Mouse (Mus musculus) heart, postnatal 36 days (tissue): ENCODE measurements around the gene Lrmda. TPM values are rescaled to one million over a fixed set of nuclear protein-coding genes. Genes with fewer than 3 reads are reported as not detected.

ENCODE experiments used
- DNase-seq, 2 experiments: peaks; one replicate each; pipeline ENCODE4 v3.0.0; 2021 to 2022
- intact Hi-C: fragments of 180-260 bp; cut with DNase I; formaldehyde crosslinking; loops from one replicate; pipeline ENCODE4 v1.15.1; 2025
- total RNA-seq, 2 experiments: library from RNA; stranded (reverse); gene quantifications; 2 replicates each; pipeline ENCODE4 v1.2.3; 2021

The Lrmda gene
- total RNA-seq, 2 experiments from 2014 or later: 1.1 to 1.7 TPM

DNA sequence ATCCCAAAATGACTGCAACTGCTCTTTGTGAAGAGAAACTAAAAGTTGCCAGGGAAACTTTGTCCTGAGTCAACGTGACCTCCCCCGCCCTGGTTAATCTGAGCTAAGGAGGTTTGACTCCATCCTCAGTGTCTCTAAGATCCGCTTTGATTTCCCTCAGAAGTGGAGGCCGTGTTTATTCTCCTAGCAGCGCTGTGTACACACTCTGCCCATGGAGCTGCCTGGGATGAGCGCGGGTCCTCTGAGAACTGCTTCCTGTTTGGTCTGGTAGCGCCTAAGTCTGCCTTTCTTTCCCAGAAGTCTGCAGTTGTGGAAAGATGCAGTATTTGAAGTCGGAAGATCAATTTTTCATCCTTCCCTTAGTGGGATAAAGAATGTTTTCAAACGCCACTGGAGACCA, 268.7 kb downstream of the Lrmda start:
- intact Hi-C loops: no loop called here
- no peak for DNase-seq

DNA sequence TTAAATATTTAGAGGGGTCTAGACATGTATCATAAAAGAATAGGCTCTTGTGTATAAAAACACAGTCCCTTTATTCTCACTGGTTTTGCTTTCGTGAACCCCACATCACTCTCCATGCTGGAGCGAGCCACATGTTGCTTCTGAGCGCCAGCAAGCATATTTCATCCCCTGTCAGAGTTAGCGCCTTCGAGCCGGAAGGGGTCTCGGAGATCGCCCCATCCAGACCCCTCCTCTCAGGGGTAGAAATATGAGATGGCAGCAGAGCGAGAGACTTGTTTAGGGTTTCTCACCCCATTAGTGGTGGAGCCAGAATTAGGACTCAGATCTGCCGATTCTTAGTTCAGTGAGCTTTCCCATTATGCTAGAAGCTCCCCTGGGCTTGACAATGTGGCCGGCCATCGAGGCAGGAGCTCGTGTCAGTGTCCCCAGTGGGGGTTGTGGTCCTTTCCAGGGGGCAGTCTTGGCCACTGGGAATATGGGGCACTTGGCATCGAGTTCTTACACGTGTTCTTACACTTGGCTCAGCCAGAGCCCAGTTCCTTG, 269.9 kb downstream of the Lrmda start:
- intact Hi-C loops: no loop called here
- no peak for DNase-seq

DNA sequence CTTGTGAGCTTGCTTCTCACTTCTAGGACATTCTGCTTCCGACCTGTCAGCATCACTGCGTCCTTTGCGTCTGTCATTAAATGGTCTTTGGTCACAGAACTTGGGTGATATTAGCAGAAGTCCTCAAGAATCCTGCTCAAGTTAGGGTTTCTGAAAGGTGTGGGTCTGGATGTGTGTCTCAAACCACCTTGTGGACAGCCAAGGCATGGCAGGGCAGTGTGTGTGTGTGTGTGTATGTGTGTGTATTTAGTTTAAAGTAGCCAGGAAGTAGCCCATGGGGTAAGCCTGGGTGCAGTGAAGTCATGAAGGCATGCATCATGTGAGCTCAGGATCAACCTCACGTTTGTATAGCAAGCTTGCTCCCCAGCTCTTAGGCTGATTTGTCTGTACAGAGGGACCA, 274.9 kb downstream of the Lrmda start:
- DNase-seq: no peak
- intact Hi-C loops: no loop called here

DNA sequence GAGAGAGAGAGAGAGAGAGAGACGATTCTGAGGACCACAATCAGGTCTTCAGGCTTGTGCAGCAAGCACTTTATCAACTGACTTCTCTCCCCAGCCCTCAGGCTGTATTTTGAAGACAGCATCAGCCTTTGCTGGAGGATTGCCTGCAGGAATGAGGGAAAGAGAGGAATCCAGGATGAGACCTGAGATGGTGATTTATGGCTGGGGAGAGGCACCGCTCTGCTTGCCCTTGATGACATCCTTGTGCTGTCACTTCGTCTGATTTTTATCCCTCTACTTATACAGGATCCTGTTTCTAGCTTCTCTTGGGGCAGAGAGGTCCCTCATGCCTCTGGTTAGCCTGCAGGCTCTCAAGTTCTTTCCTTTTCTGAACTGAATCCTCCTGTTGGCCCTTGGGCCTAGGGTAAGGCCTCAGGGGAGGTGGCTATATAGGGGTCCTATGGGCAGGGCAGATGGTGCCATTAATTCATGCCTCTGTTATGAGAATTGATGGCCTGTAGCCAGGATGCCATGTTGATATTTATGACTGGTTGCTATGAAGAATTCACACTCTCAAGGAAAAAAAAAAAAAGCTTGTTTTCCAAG, 277.2 kb downstream of the Lrmda start:
- intact Hi-C loops: no loop called here
- no peak for DNase-seq

DNA sequence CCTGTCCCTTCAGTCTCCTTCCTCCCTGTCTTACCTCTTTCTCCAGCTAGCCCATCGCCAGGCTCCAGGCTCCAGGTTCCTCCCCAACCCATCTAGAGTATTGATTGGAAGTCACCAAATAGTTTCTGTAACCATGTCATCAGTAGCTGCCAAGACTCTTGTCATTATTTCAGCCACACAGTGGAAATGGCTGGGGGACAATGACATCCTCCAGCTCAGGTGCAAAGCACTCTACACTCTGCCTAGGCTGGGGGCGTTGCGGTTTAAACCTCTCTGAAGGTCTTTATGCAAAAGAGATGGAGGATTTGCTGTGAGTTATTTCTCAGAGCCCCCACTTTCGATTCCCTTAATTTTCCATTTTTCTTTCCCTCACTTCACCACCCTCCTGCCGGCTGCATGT, 287.2 kb downstream of the Lrmda start:
- DNase-seq: no peak
- intact Hi-C loops: no loop called here

DNA sequence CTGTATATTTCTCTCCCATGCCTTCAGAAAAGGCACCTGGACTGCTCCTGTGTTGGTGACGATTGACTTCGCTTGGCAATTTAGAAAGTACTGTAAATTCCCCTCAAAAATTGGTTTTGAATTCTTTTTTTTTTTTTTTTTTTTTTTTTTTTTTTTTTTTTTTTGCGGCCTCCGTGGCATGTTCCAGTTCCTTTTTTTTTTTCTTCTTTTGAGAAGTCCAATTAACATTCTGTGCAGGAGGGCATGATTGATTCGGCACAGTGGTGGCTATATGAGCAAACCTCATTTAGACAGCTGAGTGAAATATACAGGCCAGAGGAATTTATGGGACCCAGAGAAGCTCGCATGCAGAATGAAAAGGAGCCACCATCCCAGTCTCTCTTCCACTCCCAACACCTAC, 288.5 kb downstream of the Lrmda start:
- intact Hi-C loops: no loop called here
- DNase-seq: no peak

DNA sequence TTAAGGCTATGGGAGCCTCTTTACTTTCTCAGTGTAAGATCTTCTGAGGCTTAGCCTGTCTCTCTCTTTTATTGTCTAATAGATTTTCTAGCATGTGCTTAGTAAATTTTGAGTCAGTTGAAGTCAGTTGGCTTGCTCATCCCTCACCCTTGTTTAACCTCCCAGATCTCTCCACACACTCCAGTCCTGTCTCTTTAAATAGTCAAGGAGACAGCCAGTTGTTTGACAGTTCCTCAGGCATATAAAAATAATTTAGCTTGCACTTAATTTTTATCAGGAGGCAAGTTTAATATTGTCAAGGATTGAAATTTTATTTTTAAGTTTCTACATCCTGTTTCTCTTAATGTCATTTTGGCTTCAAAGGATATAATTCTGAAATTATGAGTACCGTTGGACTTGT, 303.5 kb downstream of the Lrmda start:
- intact Hi-C loops: loop anchor here (10.0 kb wide), 1 partner anchor 338 kb away; the partner anchor contains the start of gene Zfp503
- no peak for DNase-seq

DNA sequence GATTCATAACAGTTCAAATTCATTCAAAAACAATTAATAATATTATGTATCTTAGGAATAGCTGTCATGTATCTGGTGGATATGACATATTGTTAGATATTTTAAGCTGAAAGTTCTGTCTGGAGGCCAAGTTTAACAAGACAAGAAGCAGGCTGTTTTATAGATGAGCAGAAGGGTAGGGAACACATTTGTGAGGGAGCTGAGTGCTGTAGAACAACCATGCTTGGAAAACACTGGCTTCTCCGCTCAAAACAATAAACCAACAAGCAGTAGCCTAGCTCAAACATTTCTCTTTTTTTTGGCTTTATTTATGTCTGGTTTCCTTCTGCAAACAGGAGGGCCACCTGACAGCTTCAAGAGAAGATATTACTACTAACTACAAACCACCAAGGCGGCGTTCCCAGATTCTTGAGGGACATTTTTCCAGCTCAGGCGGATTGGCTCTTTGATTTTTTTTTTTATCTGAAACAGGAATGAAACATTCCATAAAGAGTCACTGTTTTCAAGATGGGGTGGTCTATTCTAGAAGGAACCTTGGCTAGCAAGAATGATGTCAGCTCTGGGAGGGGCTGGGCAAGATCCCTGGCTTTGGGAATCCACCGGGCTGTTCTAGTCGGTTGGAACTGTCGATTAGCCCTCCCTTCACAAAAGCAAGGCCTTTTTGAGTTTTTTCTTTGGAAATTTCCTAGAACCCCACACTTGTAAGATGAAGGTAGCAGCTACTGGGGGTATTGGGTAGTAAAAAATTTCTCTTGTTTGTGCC, 304.2 kb downstream of the Lrmda start:
- DNase-seq: no peak
- intact Hi-C loops: loop anchor here (10.0 kb wide), 1 partner anchor 339 kb away; the partner anchor contains the start of gene Zfp503

DNA sequence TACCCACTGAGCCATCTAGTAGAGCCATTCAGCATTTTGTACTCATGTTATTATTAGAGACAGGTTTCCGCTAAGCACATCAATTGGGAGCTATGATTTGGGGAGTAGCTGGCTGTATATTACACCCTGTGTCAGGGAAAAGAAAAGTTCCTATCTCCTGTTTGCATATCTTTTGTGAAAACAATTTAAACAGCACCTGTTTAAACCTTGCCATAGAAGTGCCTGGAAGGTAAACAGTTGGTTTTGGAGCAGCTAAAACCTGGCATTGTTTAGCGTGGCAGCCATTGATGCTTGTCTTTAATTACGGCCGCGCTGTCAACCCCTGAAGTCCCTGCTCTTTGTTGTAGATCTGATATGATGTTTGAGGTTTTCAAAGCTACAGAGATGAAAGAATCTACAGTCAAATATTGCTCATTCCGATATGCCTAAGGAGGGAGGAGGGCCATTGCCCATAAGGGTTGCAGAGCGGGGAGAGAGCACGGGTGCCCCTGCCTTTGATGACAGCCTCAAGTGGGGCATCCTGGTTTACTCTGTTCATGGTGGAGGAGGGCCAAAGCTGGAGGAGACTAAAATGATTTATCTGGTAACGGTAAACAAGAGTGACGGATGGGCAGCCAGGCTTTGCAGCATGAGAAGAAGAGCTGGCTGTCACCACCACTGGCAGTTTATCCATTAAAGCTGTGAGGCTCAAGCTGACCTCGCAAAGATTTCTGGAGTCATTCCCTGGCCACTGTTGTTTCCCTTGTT, 306.9 kb downstream of the Lrmda start:
- no peak for DNase-seq
- intact Hi-C loops: loop anchor here (10.0 kb wide), 1 partner anchor 342 kb away; the partner anchor contains the start of gene Zfp503

DNA sequence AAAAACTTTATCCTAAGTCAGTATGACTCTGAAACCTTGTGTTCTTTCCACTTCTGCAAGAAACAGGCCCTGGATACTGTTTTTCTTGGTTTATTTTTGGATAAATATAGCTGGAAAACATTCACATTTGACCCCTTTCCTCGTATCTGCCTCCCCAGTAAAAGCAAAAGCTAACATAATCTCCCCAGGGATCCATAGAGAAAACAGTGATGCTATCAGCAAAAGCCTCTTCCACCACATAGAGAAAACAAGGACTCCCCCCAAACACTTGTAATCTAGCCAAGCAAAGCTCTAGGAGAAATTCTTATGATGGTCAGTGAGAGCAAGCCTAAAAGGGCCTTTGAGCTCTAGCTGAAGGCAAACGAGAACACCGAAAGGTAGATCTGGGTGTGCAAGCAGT, 309.7 kb downstream of the Lrmda start:
- intact Hi-C loops: loop anchor here (10.0 kb wide), 1 partner anchor 344 kb away; the partner anchor contains the start of gene Zfp503
- DNase-seq: no peak

DNA sequence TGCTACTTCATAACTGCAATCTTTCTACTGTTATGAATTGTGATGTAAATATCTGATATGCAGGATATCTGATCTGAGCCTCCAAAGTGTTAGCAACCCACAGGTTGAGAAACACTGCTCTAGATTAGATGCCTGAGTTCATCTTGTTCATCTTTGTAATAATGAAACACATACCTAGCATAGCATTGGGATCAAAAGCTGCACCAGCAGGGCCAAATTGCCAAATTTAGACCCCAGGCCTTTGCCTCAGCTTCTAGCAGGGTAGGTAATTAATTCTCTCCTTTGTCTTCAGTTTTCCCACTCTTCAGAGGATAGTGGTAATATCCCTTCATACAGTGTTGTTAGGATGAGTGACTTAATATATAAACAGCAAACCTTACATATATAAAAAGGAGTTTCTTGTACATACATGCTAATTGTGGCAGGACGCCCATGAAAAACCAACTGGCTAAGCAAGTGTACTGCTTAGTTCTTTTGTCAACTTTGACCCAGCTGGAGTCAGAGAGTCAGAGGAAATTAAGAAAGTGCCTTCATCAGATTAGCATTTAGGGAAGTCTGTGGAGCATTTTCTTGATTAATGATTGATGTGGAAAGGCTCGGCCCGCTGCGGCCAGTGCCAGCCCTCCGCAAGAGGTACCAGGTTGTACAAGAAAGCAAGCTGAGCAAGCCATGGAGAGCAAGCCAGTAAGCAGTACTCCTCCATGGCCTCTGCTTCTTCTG, 315.7 kb downstream of the Lrmda start:
- intact Hi-C loops: no loop called here
- DNase-seq: no peak

DNA sequence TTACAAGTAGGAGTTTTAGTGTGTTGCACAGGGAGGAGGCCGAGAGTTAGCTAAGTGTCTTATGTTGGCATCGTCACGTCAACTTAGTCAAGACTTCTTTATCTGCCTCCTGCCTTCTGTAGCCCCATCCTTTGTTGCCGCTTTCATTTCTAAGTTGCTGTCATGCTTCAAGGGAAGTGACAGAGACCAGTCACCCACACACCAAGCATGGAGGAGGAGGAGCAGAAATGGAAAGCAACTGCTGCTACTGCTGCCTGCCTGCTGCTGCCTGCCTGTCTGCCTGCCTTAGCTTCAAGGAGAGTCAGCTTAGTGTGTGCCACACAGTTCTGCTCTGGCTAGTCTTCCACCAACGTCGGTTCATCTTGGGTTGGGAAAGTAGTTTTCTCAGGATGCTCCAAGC, 319.7 kb downstream of the Lrmda start:
- intact Hi-C loops: no loop called here
- no peak for DNase-seq

DNA sequence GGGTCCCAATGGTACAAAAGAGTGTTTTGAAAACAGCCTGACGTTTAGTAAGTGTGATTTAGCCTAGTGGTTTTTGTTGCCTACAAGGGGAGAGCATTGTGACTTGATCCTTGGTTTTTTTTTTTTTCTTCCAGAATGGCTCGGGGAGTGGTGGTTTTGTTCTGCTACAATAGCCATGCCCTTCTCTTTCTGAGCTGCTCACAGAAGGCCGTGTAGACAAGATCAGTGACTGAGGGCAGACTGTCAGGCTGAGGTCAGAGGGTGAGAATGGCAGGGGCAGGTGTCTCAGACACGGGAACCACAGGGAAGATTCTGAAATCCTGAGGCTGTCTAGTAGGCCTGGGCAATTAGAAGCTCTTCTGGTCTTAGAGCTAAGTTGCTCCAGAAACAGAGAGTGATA, 323.8 kb downstream of the Lrmda start:
- intact Hi-C loops: no loop called here
- DNase-seq: no peak

DNA sequence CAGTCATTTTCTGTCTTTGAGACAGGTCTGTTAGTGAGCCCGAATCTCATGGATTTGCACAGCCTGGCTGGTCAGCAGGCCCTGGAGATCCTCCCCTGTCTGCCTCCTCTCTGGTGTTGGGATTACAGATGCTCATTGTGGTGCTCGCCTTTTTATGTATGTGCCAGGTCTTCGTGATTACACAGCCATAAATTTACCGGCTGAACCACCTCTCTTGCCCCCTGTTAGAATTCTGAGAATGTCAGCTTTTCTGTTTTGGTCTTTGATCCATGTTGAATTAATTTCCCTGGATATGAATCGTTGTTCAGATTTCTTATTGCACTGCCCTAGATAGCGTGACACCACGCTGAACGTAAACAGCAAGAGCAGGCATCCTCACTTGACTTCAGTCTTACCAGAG, 325.7 kb downstream of the Lrmda start:
- intact Hi-C loops: no loop called here
- no peak for DNase-seq

DNA sequence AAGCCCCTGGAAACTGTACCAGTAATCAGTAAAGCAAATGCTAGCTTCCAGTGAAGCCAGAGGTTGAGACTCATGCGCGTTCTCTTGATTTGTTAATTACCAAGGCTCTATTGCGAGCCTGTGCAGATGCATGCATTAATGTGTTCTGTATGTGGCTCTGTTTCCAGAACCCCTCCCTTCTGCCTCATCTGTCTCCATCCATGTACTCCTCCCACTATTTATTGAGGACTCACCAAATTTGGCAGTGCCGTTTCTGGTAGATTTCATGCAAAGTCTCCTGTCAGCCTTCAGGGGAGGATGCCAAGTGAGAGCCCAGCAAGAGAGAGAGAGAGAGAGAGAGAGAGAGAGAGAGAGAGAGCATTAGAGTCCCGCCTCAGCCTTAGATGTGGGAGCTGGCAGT, 334.1 kb downstream of the Lrmda start:
- no peak for DNase-seq
- intact Hi-C loops: no loop called here

DNA sequence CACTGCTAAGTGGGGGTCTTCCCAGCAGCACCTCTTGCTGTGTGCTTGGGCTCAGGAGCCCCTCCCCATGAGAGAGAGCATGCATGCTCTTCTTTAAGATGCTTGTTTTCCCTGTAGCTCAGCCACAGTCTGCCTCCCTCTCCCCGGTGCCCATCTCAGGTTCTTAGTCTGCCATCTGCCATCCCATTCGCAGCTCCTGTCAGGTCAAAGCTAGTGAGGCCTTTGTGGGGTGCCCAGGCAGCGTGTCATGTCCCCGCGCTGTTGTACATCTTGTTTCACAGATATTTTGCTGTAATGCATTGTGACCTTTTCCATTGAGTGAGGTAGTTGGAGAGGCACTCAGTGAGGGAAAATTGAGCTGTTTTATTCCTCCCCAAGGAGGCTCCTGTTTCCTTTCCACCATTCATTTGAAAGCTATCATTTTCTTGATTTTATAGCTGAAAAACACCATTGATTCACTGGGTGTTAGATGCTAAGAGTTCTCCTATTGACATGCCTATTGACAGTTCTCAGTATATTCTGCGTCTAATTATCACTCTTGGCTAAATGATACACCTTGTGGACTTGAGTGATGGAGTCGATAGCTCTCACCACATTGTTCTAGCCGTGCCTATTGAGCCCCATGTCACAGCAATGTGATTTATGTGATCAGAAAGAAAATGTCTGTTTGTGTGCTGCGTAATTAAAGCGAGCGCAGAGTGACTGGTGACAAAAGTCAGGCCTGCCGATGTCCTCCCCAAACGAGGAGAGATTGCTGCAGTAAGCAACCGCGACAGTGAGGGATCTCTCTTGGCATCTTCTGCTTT, 335.5 kb downstream of the Lrmda start:
- intact Hi-C loops: no loop called here
- no peak for DNase-seq

DNA sequence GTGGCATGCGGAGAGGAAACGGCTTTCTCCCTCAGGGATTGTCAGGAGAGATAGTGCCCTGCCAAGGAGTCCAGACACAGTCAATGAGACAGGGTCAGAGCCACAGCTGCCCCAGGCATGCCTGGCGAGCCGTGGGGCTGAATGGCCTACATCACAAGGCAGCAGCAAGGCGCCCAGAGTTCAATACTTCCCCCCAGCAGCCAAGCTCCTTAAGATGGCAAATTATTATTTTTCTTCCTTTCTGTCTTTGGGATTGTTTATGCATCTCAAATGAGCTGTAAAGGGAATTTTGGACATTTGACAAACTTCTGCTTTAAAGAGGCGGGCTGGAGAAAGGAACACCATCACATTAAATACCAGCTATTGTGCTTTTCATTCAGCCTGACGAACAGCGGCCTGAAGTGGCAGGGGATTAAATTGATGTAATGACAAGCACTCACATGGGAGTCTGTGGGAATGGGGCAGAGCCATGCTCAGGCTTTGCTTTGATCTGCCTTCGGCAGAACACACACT, 338.5 kb downstream of the Lrmda start:
- no peak for DNase-seq
- intact Hi-C loops: no loop called here

DNA sequence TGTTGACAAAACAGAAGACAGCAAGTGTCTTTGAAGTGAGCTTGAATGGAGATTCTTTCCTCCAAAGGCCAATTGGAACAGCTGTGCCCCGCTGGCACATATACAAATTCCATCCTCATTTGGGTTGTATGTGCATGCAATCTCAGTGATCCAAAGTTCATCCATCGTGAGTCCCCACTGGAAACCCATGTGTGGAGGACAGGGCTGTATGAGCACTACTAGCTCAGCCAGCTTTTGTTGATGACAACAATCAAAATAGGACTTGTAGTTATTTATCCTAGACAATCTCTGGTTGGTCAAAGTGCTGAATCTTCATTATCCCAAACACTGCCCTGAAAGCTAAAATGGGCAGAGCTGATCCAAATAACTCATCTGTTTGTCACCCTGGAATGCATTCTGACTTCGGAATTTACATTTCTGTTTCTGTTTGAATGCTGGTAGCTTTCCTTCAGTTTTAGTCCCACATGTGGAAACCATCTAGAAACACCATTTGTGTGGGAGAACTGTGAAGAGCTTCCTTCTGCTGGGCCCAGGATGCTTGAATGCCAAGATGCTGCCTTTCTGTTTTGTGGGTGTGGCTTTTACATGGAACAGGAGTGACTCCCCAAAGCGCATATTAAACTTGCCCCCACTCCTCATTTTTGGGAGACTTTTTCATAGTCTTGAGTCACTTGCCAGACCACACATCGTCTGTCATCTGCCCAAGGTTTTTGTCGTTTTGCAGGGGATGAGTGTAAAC, 344.7 kb downstream of the Lrmda start:
- DNase-seq: no peak
- intact Hi-C loops: no loop called here

DNA sequence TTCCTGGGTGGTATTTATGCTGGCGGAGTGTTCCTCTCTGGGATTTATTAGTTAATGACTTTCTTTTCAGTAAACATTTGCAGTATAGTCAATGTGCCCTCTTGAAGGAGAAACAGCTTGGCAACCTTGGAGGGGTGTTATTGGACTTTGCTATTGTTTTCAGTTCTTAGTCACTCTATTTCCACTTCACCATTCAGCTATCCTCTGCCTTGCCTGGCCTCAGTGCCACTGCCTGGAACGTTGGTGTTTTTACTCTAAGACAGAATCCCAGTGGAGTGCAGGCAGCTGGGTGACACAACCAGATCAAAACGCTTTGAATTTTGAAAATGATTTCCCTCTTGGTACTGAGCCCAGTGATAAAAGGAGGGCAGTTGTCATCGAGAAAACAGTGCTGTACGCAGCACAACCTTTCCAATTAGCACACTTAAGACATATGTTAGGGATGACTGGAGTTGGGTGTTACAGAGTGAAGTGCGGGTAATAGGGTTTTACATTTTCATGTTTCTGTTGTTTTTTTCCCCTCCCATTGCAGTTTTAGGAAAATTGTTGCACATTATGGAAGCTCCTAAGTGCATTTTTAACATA, 345.4 kb downstream of the Lrmda start:
- no peak for DNase-seq
- intact Hi-C loops: no loop called here
